Mouse (Mus musculus): Measurements from ENCODE around the gene Ercc8.

Ercc8 gene

DNA sequence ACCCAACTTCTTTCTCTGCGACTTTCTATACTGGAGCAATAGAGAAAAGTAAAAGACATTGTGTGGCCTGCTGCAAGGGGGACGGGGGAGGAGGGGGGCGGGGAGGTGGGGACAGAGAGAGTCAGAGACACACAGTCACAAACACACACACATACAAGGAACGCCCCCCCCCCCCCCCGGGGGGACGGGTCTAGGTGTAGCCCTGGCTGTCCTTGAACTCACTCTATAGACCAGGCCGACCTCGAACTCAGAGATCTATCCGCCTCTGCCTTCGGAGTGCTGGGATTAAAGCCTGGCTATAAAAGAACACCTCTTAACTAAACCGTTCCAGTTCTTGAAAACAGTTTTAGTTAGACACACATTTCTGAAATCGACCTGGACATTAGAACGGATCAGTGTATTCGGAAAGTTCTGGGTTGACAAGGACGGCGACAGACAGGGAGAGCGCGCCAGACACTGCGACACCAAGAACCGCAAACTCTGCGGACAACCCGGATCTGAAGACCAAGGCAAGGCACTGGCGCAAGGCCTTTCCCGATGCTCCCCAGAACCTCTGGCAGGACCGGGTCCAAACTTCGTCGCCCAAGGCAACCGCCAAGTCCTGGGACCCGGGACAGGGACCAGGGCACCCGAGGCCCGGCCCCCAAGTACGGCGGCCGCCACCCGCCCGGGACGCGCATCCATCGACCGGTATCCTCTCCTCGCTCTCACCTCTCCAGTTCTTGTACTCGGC, 633 bp upstream of the Ercc8 start:
- no peak for DNase-seq

GRCm38 (mm10) chr13:108159241-108159575, 677 bp downstream of the Ercc8 start:
- DNase-seq, result no peak

GRCm38 (mm10) chr13:108159963-108160362, 1.4 kb downstream of the Ercc8 start:
- DNase-seq, result no peak

GRCm38 (mm10) chr13:108163912-108164311, 5.4 kb downstream of the Ercc8 start:
- DNase-seq, result no peak

DNA sequence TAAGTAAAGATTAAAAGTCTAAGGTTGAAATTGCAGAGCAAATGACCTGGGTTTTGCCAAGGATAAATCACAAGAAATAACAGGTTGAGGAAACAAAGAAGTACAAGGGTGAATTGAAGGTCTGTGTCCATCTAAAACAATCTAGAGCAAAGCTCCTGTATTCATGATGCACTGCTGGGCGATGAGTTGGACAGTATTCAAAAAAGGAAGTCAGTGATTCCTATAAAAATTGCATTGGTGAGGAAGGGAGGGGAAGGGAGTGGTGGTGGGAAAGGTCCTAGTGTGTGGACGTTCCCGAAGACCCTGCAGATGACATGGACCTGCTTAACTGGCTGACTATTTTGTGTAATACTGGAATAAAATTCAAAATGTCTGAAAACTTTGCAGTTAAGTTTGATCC, 6.1 kb downstream of the Ercc8 start:
- DNase-seq, result no peak

DNA sequence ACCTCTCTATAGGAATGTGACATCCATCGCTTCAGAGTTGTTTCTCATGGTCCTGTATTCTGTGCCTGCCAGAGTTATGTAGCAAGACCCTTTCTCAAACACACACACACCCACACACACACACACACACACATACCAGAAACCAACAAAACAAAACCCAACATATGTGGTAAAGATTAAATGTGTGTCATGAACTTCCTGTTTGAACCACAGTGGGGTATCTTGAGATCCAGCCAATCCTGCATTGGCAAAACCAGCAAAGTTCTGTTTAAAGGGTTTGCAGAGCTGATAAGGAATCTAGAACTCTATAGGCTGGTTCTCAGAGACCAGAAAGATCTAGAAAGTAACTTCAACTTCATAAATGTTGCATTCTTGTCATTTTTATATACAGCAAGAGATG, 11.5 kb downstream of the Ercc8 start:
- DNase-seq, result no peak

- DNase-seq, result no peak
Measured at GRCm38 (mm10) chr13:108170511-108170910, 12.0 kb downstream of the Ercc8 start.

DNA sequence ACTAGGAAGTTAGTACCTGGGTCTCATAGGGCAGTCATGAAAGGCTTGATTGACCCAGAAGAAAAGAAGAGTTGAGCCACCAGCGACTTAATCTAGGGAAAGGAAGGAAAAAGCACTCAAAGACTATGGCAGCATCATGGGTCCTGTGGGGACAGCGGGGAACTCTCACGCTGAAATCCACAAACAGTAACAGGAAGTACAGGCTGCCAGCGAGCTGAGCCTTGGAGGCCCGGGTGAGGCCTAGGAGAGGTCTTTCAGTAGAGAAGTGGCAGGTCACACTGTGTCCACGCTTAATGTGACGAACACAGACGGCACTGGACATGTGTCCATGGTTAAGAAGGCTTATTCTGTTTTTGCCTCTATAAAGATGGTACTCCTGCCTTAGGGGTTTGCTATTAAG, 21.1 kb downstream of the Ercc8 start:
- no peak for DNase-seq

GRCm38 (mm10) chr13:108180821-108181220, 22.3 kb downstream of the Ercc8 start:
- no peak for DNase-seq

DNA sequence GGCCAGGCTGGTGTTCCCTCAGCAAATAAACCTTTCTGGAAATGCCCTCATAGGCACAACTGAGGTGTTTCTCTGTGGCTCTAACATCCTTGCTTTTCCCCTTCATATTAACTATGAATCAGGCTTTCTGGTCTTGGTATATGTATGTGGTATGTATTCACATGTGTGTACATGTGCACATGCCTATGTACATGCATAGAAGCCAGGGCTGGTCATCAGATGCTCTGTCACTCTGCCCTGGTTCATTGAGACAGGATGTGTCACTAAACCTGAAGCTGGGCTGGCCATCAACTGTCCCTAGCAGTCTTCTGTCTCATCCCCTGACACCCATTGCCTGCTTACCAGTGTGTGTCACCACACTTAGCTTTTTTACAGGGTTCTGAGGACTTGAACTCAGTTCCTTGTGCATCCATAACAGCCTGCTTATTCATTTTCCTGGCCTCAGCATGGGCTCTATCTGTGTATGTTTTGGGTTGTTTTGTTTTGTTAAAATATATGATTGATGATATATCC, 26.3 kb downstream of the Ercc8 start:
- no peak for DNase-seq

GRCm38 (mm10) chr13:108185530-108185929, 27.0 kb downstream of the Ercc8 start:
- DNase-seq, result no peak

DNA sequence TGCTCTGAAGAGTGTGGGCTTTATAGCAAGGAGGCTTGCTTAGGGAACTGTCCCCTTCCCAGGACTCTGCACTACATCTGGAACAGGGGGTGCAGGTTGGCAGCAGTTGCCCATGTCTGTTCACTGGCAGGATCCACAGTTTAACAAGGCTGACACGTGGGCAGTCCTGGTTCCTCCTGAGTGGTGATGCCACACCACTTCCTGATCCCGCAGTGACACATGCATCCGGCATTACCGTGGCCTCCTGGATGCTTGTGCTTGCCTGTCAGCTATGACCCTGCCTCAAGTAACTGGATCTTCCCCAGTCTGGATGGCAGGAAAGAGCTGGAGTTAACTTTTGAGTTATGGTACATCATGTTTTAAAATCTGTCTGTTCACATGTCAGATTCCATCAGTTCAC, 29.5 kb downstream of the Ercc8 start:
- DNase-seq, result no peak

- DNase-seq, result peak; percentile 64
Measured at GRCm38 (mm10) chr13:108191074-108191720, 32.7 kb downstream of the Ercc8 start.

DNA sequence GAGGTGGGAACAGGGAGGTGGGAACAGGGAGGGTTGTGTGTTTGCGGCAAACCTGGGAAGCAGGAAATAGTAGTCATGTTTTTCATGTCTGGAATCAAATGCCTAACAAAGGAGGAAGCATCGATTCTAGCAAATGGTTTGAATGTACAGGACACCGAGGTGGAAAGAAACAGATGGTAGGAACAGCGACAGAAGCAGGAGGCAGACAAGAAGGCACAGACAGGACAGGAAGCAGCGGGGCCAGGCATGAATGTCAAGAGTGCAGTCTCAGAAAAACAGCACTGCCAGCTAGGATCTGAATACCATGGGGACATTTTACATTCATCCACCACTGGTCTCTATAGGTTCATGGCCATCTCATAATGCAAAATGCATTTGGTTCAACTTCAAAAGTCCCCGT, 36.9 kb downstream of the Ercc8 start:
- no peak for DNase-seq

DNA sequence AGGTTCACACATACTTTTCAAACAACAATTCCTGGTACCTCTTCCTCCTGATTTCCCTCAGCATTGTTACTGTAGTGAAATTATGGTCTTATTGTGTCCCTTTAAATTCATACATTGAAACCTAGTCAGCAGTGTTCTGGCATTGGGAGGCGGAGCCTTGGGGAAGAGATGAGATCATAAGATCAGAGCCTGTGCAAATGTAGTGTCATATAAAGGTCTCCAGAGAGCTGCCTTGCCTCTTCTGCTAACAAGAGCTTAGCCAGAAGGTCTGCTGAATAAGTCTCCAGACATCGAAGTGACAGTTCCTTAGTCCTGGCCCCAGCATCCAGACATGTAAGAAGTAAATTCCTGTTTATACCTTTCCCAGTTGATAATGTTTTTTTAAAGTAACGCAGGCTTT, 46.3 kb downstream of the Ercc8 start:
- DNase-seq, result no peak

- no peak for DNase-seq
Measured at GRCm38 (mm10) chr13:108207447-108207846, 48.9 kb downstream of the Ercc8 start.

- DNase-seq, result no peak
Measured at GRCm38 (mm10) chr13:108208090-108208489, 49.6 kb downstream of the Ercc8 start.

GRCm38 (mm10) chr13:108210960-108211359, 52.4 kb downstream of the Ercc8 start:
- DNase-seq, result no peak

DNA sequence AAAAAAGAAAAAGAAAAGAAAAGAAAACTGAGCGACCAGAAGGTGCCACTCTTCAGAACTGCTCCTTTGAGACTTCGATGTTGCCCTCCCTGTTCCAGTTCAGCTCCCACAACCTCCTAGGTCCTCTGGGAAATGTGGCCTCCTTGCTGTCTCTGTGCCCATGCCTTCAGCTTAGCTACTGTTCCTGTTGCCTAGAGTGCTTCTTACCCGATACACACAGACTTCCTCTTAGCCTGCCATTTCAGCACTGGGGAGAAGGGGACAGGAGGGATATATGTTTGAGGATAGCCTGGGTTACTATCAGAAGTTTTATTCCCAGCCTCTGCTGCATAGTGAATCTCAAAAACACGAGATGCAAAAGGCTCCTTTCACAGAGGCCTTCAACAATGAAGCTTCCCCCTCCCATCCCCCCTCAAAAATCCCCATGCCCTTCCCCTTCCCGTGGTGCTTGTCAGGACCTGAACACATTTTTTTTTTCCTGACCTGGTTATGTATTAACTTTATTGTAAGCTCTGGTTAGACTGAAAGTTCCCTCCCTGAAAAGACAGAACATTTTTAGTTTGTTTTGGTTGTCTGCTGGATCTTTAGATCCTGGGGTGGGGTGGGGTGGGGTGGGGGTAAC, 54.0 kb downstream of the Ercc8 start:
- peak; percentile 52 for DNase-seq

- peak; percentile 91 for DNase-seq
Measured at GRCm38 (mm10) chr13:108214081-108214484, 55.6 kb downstream of the Ercc8 start, which contains the start of gene Elovl7. Gene Elovl7 (plus strand): TSS chr13:108214404.

DNA sequence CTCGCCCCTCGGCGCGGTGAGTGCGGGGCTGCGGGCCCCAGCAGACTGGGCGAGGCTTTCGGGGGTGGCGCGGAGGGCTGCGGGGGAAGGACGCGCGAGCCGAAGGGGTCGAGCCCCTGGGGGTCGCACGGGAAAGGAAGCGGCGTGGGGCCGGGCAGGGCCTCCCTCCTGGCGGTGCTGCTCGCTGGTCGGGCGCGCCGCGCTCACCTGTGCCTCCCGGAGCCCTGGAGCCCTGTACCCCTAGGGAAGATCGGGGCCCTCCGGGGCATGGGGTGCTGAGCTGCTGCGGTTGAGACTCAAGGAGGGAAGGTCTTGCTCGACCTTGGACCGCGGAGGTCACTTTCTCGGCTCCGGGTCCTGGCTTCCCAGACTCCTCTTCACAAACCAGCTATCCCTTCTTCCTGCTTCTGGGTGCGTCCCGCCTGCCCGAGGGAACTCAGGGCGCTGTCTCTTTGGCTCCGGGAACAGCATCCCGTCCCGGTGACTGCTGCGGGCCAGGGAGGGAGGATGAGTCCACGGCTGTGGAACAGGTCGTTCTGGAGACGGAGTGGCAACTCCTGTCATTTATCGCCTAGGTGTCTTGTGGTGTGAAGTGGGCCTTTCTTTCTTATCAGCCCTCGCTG, 56.1 kb downstream of the Ercc8 start:
- peak; percentile 67 for DNase-seq

DNA sequence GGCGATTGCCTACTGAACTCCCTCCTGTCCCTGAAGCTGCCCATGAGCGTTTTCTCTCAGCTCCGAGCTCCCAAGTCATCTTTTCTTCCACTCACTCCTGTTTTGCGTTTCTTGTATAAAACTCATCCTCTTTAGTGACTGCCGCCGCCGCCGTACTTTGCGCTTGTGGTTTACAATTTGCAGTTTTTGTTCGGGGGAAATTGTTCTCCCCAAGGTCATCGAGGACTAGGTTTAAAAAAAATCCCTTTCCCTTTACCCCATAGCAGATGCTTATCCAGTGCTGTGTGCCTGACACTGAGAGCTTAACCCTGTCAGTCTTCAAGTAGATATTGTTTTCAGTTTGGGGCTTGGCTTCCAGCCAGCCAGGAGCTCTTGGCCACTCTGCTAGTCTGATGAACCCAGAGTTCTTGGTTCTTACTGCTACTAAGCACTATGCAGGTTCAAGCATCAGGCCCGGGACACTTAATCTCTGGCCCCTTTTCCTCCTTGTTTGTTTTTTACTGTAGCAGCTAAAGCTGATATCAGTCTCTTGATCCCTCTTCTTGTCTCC, 56.8 kb downstream of the Ercc8 start:
- DNase-seq, result peak; percentile 46

DNA sequence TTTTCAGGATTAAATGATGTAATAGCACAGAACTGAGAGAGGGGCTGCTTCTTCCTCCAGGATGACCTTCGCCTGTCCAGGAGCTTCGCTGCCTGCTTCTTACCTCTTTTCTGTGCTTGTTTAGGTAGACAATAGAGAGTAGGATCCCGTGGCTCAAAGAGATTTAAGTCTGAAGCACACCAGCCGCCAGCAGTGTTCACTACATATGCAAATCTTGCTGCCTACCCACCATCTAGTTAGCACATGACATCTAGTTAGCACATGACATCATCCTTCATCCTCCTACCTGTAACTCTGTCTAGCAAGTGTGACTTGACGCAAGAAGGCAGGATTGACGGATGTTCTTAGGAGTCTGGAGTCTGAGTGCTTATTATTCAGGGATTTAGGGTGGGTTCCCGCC, 61.2 kb downstream of the Ercc8 start:
- DNase-seq, result no peak
